Mouse (Mus musculus) ovary, postnatal 14 days (tissue): ENCODE data around the gene Siva1.

Experiments used
- DNase-seq: peaks from one replicate; pipeline ENCODE4 v3.0.0; 2022; ENCODE audit warnings: low spot score

Gene Siva1

GRCm38 (mm10) chr12:112660576-112661326 is 16.3 kb downstream of the Siva1 start:
- DNase-seq = peak; percentile 58

- no peak for DNase-seq
Measured at GRCm38 (mm10) chr12:112661327-112661605, 16.8 kb downstream of the Siva1 start.

- no peak for DNase-seq
Measured at GRCm38 (mm10) chr12:112661851-112662250, 17.4 kb downstream of the Siva1 start.

GRCm38 (mm10) chr12:112663303-112663702 is 18.8 kb downstream of the Siva1 start:
- DNase-seq = no peak

- no peak for DNase-seq
Measured at GRCm38 (mm10) chr12:112663716-112664115, 19.2 kb downstream of the Siva1 start.

GRCm38 (mm10) chr12:112664124-112664523 is 19.6 kb downstream of the Siva1 start:
- DNase-seq = no peak

GRCm38 (mm10) chr12:112664656-112665055 is 20.2 kb downstream of the Siva1 start:
- no peak for DNase-seq

- no peak for DNase-seq
Measured at GRCm38 (mm10) chr12:112665445-112665844, 21.0 kb downstream of the Siva1 start.

- no peak for DNase-seq
Measured at GRCm38 (mm10) chr12:112665881-112666544, 21.5 kb downstream of the Siva1 start.

GRCm38 (mm10) chr12:112667619-112668297 is 23.3 kb downstream of the Siva1 start:
- no peak for DNase-seq

- no peak for DNase-seq
Measured at GRCm38 (mm10) chr12:112670718-112671393, 26.4 kb downstream of the Siva1 start.

GRCm38 (mm10) chr12:112671891-112672290 is 27.4 kb downstream of the Siva1 start:
- no peak for DNase-seq

- no peak for DNase-seq
Measured at GRCm38 (mm10) chr12:112672744-112673575, 28.5 kb downstream of the Siva1 start.

GRCm38 (mm10) chr12:112673576-112674091 is 29.2 kb downstream of the Siva1 start:
- no peak for DNase-seq

GRCm38 (mm10) chr12:112674132-112675011 is 29.9 kb downstream of the Siva1 start, which contains the start of gene Akt1:
Gene Akt1 (minus strand): TSS chr12:112674884.
- peak; percentile 42 for DNase-seq

- peak; percentile 82 for DNase-seq
Measured at GRCm38 (mm10) chr12:112675245-112676035, 31.0 kb downstream of the Siva1 start.

- no peak for DNase-seq
Measured at GRCm38 (mm10) chr12:112677076-112677475, 32.6 kb downstream of the Siva1 start.

GRCm38 (mm10) chr12:112677943-112678554 is 33.6 kb downstream of the Siva1 start:
- DNase-seq = no peak

- DNase-seq = peak; percentile 52
Measured at GRCm38 (mm10) chr12:112678555-112679026, 34.1 kb downstream of the Siva1 start, which contains the start of gene Zbtb42. Gene Zbtb42 (plus strand): TSS chr12:112678828.
